ENCODE assay signal across 8 mouse cellular contexts in the genomic region with DNA sequence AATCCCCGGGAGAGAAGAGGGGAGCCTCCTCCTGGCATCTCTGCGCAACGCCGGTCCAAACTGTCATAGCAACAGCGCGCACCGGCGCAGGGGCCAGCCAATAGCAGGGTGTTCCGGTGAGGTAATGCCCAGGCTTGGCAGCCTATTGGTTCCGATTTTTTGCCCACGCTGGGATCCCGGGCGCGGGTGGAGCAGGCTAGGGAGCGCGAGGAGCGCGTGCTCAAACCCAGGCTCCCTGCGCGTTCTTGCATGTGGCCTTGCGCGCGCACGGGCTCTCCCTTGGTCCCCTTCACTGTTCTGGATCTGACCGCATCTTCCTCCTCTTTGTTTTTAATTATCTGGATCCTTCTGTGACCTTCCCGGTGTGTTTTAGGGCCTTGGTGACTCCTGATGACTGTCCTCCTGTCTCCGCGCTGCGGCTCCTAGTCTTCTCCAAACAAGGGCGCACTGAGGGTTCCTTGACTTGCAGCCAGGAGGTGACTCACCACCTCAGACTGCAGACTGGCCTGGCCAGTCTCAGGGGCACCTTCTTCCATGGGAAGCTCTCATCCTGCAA. TPM values are rescaled to one million over a fixed set of nuclear protein-coding genes. Genes with fewer than 3 reads are reported as not detected.
DNase-seq lines count a peak whose midpoint lies in the region; ATAC-seq lines count a peak whose summit lies in the region.

No protein-coding gene starts in this region.

- H3K9ac ChIP-seq in hindbrain, embryonic 13.5 days, result peak overlapping the region; percentile 70

- no peaks in the 10 kb centered on the region for H3K9me3 ChIP-seq in hindbrain, embryonic 13.5 days

- H3K27ac ChIP-seq in hindbrain, embryonic 13.5 days, result peak overlapping the region; percentile 79

- peak overlapping the region; percentile 55 for H3K4me2 ChIP-seq in hindbrain, embryonic 13.5 days

- peak; percentile 89 for ATAC-seq in hindbrain, embryonic 13.5 days (ENCODE audit: low FRiP score)

- H3K4me1 ChIP-seq in hindbrain, embryonic 13.5 days (replicated peaks), result peaks cover 45% of the 10 kb centered on the region

- 1% methylated on average over 30 of the region's 30 CpGs for WGBS in hindbrain, embryonic 13.5 days

- no peaks in the 10 kb centered on the region for H3K36me3 ChIP-seq in hindbrain, embryonic 13.5 days

- peaks cover 53% of the 10 kb centered on the region for H3K27me3 ChIP-seq in hindbrain, embryonic 13.5 days

- H3K4me3 ChIP-seq in hindbrain, embryonic 13.5 days, result peak overlapping the region; percentile 31

- peak; percentile 77 for DNase-seq in NIH3T3 (ENCODE audit: low read depth)
- DNase-seq in cerebellum, adult 8-10 months, result peak; percentile 98
- peak; percentile 94 to 98 for DNase-seq in frontal cortex, adult 2 months (ENCODE audit: extremely low spot score in 1 of 2, low spot score in 1 of 2)
- peak; percentile 93 to 97 for DNase-seq in layer of hippocampus, postnatal 14 days (ENCODE audit: low spot score in 2 of 2)
- peak; percentile 37 for DNase-seq in lung, postnatal 25 days (ENCODE audit: low spot score)
- peak; percentile 88 for DNase-seq in right cerebral cortex, postnatal 4 days
- no peak for DNase-seq in c-Kit-positive CD71-positive TER-119-positive erythroid progenitor cells, embryonic 14.5 days (ENCODE audit: low spot score)

RNA-seq across cellular contexts. Expression of a gene that starts 51.2 kb away (rescaled TPM):
- polyA plus RNA-seq in frontal cortex, adult 2 months (2012; rRNA removed), result 45.3 and 63.2 TPM in 2 replicates
- 29.4 and 31.4 TPM in 2 replicates for polyA plus RNA-seq in hindbrain, embryonic 13.5 days (2015; fragmentation: Nextera tagmentation; extraction: Ambion mirVana)
- total RNA-seq in layer of hippocampus, postnatal 14 days (2021), result 10 to 100 TPM; 33.2 to 37.8 TPM
